Mouse (Mus musculus) ES-Bruce4 (cell line): Measurements from ENCODE around the gene Zfp36l1.

Experiments
- CTCF ChIP-seq: IDR thresholded peaks from one replicate; pipeline ENCODE4 v1.8.1; 2011; ENCODE audit warnings: low read depth, low read length
- POLR2A ChIP-seq: IDR thresholded peaks from one replicate; pipeline ENCODE4 v1.8.1; 2011; ENCODE audit warnings: low read length; ENCODE audit not compliant: insufficient read depth

GRCm38 (mm10) chr12:80137744-80138143 lies 24.9 kb upstream of the Zfp36l1 start:
- no peak for TF ChIP-seq POLR2A
- TF ChIP-seq CTCF: no peak
